Mouse (Mus musculus) liver, postnatal 0 days (tissue): ENCODE data around the gene S100a6.

ENCODE experiments used
- CTCF ChIP-seq: sonication (generic); IDR thresholded peaks from 2 replicates; pipeline ENCODE4 v1.5.1; 2016; ENCODE audit warnings: antibody characterized with exemption, low read depth
- EP300 ChIP-seq: IDR thresholded peaks from 2 replicates; pipeline ENCODE4 v1.6.1; 2016; ENCODE audit warnings: antibody characterized with exemption, low read depth, mild to moderate bottlenecking

DNA sequence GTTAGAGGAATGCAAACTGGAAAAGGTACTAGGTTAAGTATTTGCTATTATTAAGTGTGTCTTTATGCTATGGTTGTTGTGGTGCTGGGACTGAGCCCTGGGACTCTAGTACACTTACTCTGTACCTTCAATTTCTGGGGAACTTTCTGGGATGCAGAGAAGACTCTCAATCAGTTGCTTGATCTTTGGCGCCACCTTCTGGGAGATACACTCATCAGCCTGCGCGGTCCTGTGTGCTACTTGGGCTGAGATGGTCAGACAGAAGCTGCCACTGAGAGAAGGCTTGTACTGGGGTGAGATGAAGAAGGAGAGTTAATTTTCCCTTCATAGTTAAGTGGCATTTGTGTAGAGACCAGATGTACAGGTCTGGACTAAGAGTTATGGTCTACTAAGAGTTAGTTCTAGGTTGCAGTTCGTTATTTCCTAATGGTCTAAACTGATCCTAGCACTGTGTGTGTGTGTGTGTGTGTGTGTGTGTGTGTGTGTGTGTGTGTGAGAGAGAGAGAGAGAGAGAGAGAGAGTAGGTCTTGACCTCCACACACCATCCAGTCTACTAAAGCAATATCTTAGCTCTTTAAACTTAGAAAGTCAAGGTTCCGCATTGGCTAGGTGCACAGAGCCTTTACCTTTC lies 40.3 kb downstream of the S100a6 start:
- TF ChIP-seq EP300 (no peak), CTCF (peak; percentile 79)
